Mouse (Mus musculus): ENCODE data around the gene Fbxo11. TPM values are rescaled to one million over a fixed set of nuclear protein-coding genes. Genes with fewer than 3 reads are reported as not detected.
"Not testable (repeated sequence)": the region's sequence is repeated elsewhere in the genome, so short reads cannot be mapped to it uniquely, and the experiment has no call there.

Gene Fbxo11
- polyA plus RNA-seq, 1 experiment from 2014 or later = 18.0 TPM

- DNase-seq (ENCODE audit: low spot score) = no peak
- H3K27me3 ChIP-seq (ENCODE audit: low read depth, poor library complexity, severe bottlenecking) = no peaks in the 10 kb centered on the region
- 91% methylated on average over 17 of the region's 17 CpGs for WGBS
- H3K9me3 ChIP-seq (replicated peaks) = no peaks in the 10 kb centered on the region
- H3K27ac ChIP-seq = no peak overlapping the region
- no peaks in the 10 kb centered on the region for H3K4me1 ChIP-seq
- H3K36me3 ChIP-seq = no peaks in the 10 kb centered on the region
- H3K4me3 ChIP-seq = no peak overlapping the region
Observed at GRCm38 (mm10) chr17:88029194-88029970, 35.7 kb downstream of the Fbxo11 start.

DNA sequence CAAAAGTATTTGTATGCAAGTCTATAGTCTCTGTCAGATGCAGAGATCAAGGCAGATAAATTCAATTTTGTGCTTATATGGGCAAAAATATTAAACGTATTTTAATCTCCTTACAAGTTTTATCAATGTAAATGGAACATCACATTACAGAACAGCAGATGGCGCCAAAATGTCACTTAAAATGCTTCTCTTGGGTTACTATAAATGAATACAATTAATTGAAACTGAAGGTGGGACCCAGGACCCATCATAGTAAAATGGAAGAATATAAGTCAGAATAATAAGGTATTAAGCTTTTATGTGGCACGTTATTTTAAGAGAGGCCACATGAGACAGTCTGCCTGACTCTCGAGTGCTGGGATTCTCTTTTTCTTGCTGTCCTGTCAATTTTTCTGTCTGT is 39.9 kb downstream of the Fbxo11 start:
- no peaks in the 10 kb centered on the region for H3K4me1 ChIP-seq
- H3K4me3 ChIP-seq = no peak overlapping the region
- no peak for DNase-seq (ENCODE audit: low spot score)
- WGBS = 64% methylated on average over 4 of the region's 4 CpGs
- H3K27ac ChIP-seq = no peak overlapping the region
- H3K27me3 ChIP-seq (ENCODE audit: low read depth, poor library complexity, severe bottlenecking) = no peaks in the 10 kb centered on the region
- H3K9me3 ChIP-seq (replicated peaks) = no peaks in the 10 kb centered on the region
- H3K36me3 ChIP-seq = no peaks in the 10 kb centered on the region

DNA sequence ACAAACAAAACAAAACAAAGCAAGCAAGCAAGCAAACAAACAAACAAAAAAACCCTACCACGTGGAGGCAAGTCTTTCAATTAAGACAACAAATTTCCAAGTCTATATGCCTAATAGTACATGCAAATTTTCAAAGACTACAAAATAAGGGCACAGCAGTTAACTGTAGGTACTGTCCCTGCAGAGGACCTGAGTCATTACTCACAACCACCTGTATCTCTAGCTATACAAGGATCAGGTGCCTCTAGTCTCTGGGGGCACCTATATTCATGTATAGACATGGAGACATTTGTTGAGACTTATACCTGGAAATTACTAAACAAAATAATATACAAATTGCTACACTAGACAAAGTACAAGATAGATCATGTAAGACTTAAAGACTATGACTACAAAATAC is 41.2 kb downstream of the Fbxo11 start:
- Histone ChIP-seq H3K36me3 (no peaks in the 10 kb centered on the region), H3K9me3 (replicated peaks) (no peaks in the 10 kb centered on the region), H3K27ac (no peak overlapping the region), H3K4me1 (no peaks in the 10 kb centered on the region), H3K4me3 (no peak overlapping the region), H3K27me3 (ENCODE audit: low read depth, poor library complexity, severe bottlenecking) (no peaks in the 10 kb centered on the region)
- WGBS = 83% methylated on average over 1 of the region's 1 CpGs
- no peak for DNase-seq (ENCODE audit: low spot score)

DNA sequence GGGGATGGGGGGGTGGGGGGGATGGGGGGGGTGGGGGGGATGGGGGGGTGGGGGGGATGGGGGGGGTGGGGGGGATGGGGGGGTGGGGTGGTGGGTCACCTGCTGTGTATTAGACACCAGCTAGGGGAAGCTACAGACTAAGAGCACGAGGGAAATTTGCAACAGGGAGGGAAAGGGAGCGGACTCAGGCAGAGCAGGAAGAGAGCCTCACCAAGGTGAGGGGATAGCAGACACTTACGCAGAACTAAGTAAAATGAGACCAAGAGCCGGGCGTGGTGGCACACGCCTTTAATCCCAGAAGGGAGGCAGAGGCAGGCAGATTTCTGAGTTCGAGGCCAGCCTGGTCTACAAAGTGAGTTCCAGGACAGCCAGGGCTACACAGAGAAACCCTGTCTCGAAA is 49.1 kb downstream of the Fbxo11 start:
- not testable (repeated sequence) for H3K4me1 ChIP-seq; H3K4me3 ChIP-seq; DNase-seq (ENCODE audit: low spot score); H3K27ac ChIP-seq; H3K27me3 ChIP-seq (ENCODE audit: low read depth, poor library complexity, severe bottlenecking); H3K9me3 ChIP-seq (replicated peaks)
- 97% methylated on average over 8 of the region's 8 CpGs for WGBS
- peaks cover 46% of the 10 kb centered on the region for H3K36me3 ChIP-seq

GRCm38 (mm10) chr17:88014456-88014855 is 50.6 kb downstream of the Fbxo11 start:
- Histone ChIP-seq H3K36me3 (peaks cover 62% of the 10 kb centered on the region), H3K4me3 (no peak overlapping the region), H3K27me3 (ENCODE audit: low read depth, poor library complexity, severe bottlenecking) (no peaks in the 10 kb centered on the region), H3K27ac (no peak overlapping the region), H3K9me3 (replicated peaks) (no peaks in the 10 kb centered on the region), H3K4me1 (no peaks in the 10 kb centered on the region)
- no peak for DNase-seq (ENCODE audit: low spot score)
- whole genome bisulfite sequencing = 91% methylated on average over 1 of the region's 1 CpGs

DNA sequence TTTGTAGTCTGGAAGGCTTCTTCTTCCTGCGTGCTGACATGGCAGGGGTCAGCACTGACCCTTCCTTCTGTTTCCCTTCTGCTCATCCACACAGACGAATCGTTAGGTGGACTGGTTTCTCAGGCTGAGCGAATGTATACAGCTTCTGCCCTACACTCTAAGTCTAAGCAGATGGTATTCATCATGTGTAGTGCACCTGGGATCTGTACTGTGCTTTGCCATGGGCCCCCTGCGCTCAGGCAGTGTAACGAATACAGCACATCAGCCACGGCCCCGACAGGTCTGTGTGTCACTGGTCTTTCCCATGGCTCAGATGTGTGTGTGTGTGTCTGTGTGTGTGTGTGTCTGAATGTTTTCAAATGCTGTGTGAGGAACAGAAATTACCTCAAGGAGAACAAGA is 58.1 kb downstream of the Fbxo11 start:
- Histone ChIP-seq H3K9me3 (replicated peaks) (no peaks in the 10 kb centered on the region), H3K27me3 (ENCODE audit: low read depth, poor library complexity, severe bottlenecking) (no peaks in the 10 kb centered on the region), H3K27ac (no peak overlapping the region), H3K36me3 (peaks cover 89% of the 10 kb centered on the region), H3K4me3 (no peak overlapping the region), H3K4me1 (no peaks in the 10 kb centered on the region)
- 84% methylated on average over 8 of the region's 8 CpGs for WGBS
- DNase-seq (ENCODE audit: low spot score) = no peak

DNA sequence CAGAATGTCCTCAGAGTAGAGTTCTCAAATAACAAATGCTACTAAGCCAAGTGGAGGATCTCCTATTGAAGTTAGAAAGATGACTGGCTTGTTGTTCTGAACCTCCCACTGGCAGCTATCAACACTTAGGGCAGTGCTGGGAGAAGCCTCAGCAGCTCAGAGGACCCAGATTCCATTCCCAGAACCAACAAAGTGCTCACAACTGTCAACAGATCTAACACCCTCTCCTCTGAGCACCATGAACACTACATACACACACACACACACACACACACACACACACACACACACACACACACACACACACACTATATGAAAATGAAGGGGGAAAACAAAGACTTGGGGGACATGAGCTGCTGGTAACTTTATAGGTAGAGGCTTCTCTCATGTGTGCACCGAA is 60.2 kb downstream of the Fbxo11 start:
- Histone ChIP-seq H3K36me3 (peaks cover 85% of the 10 kb centered on the region), H3K4me3 (no peak overlapping the region), H3K27ac (no peak overlapping the region), H3K27me3 (ENCODE audit: low read depth, poor library complexity, severe bottlenecking) (no peaks in the 10 kb centered on the region), H3K4me1 (no peaks in the 10 kb centered on the region), H3K9me3 (replicated peaks) (no peaks in the 10 kb centered on the region)
- 93% methylated on average over 1 of the region's 1 CpGs for WGBS
- DNase-seq (ENCODE audit: low spot score) = no peak

- 88% methylated on average over 4 of the region's 4 CpGs for WGBS
- H3K4me1 ChIP-seq = no peaks in the 10 kb centered on the region
- no peak for DNase-seq (ENCODE audit: low spot score)
- no peaks in the 10 kb centered on the region for H3K27me3 ChIP-seq (ENCODE audit: low read depth, poor library complexity, severe bottlenecking)
- H3K36me3 ChIP-seq = peaks cover 96% of the 10 kb centered on the region
- no peak overlapping the region for H3K4me3 ChIP-seq
- H3K27ac ChIP-seq = no peak overlapping the region
- no peaks in the 10 kb centered on the region for H3K9me3 ChIP-seq (replicated peaks)
Observed at GRCm38 (mm10) chr17:87997808-87998207, 67.3 kb downstream of the Fbxo11 start.

DNA sequence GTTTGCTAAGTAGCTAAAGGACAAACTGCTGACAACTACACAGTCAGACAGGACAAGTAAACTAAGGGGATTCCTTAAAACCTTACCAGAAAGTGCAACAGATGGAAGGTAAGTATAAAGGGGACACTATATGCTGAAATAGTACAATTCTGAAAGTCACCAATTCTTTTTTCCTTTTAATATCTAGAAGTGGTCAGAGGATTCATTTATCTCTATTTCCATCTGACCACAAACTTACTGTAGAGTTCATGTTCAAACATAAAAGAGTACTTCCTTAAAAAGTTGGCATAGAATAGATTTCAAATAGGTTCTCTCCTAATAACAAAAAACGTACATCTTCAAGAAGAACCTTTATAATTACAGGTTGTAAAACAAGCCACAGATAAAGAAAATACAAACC is 71.8 kb downstream of the Fbxo11 start:
- Histone ChIP-seq H3K4me3 (no peak overlapping the region), H3K4me1 (no peaks in the 10 kb centered on the region), H3K27me3 (ENCODE audit: low read depth, poor library complexity, severe bottlenecking) (no peaks in the 10 kb centered on the region), H3K36me3 (peaks cover 100% of the 10 kb centered on the region), H3K27ac (no peak overlapping the region), H3K9me3 (replicated peaks) (no peaks in the 10 kb centered on the region)
- DNase-seq (ENCODE audit: low spot score) = no peak
- WGBS = 92% methylated on average over 1 of the region's 1 CpGs

- no peak for DNase-seq (ENCODE audit: low spot score)
- 95% methylated on average over 3 of the region's 3 CpGs for WGBS
- H3K27me3 ChIP-seq (ENCODE audit: low read depth, poor library complexity, severe bottlenecking) = no peaks in the 10 kb centered on the region
- H3K36me3 ChIP-seq = peaks cover 100% of the 10 kb centered on the region
- no peak overlapping the region for H3K4me3 ChIP-seq
- no peaks in the 10 kb centered on the region for H3K9me3 ChIP-seq (replicated peaks)
- H3K4me1 ChIP-seq = no peaks in the 10 kb centered on the region
- H3K27ac ChIP-seq = no peak overlapping the region
Observed at GRCm38 (mm10) chr17:87992154-87992553, 72.9 kb downstream of the Fbxo11 start.

DNA sequence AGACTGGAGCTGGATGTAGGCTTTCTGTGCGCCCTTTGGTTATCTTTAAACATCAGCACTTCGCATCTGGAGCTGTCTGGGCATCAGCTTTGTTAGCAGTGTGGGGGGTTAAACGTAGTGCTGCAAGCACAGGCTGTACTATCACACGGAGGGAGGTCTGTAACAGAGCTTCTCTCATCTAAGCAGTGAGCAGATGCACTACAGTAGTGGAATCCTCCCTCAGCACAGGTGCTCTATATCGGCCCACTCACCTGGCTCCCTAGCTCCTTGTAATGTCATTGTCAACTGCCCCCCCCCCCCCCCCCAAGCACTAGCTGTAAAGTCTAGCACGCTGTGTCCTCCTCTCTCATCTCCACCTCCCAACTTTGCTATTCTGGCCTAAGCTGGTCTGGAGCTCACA is 77.6 kb downstream of the Fbxo11 start:
- Histone ChIP-seq H3K9me3 (replicated peaks) (no peaks in the 10 kb centered on the region), H3K27ac (no peak overlapping the region), H3K4me1 (no peaks in the 10 kb centered on the region), H3K36me3 (peaks cover 100% of the 10 kb centered on the region), H3K4me3 (no peak overlapping the region), H3K27me3 (ENCODE audit: low read depth, poor library complexity, severe bottlenecking) (no peaks in the 10 kb centered on the region)
- no peak for DNase-seq (ENCODE audit: low spot score)
- 82% methylated on average over 6 of the region's 6 CpGs for WGBS

DNA sequence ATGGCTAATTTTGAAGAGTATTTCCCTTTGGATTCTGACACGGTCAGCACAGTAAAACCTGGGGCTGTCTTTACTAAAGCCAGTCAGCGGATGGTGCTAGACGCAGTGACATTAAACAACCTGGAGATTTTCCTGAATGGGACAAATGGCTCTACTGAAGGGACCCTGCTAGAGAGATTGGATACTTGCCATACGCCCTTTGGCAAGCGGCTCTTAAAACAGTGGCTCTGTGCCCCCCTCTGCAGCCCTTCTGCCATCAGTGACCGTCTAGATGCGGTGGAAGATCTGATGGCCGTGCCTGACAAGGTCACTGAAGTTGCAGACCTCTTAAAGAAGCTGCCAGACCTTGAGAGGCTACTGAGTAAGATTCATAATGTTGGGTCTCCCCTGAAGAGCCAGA is 79.2 kb downstream of the Fbxo11 start:
- no peak overlapping the region for H3K27ac ChIP-seq
- H3K9me3 ChIP-seq (replicated peaks) = no peaks in the 10 kb centered on the region
- 92% methylated on average over 8 of the region's 8 CpGs for WGBS
- H3K27me3 ChIP-seq (ENCODE audit: low read depth, poor library complexity, severe bottlenecking) = no peaks in the 10 kb centered on the region
- no peak for DNase-seq (ENCODE audit: low spot score)
- H3K4me3 ChIP-seq = no peak overlapping the region
- no peaks in the 10 kb centered on the region for H3K4me1 ChIP-seq
- H3K36me3 ChIP-seq = peaks cover 99% of the 10 kb centered on the region

- H3K9me3 ChIP-seq (replicated peaks) = no peaks in the 10 kb centered on the region
- no peak for DNase-seq (ENCODE audit: low spot score)
- H3K27me3 ChIP-seq (ENCODE audit: low read depth, poor library complexity, severe bottlenecking) = no peaks in the 10 kb centered on the region
- 94% methylated on average over 20 of the region's 20 CpGs for WGBS
- H3K27ac ChIP-seq = no peak overlapping the region
- H3K4me1 ChIP-seq = no peaks in the 10 kb centered on the region
- peaks cover 99% of the 10 kb centered on the region for H3K36me3 ChIP-seq
- H3K4me3 ChIP-seq = no peak overlapping the region
Observed at GRCm38 (mm10) chr17:87984440-87985214, 80.5 kb downstream of the Fbxo11 start.

Measured in limb, embryonic 10.5 days (tissue).